Mouse (Mus musculus) heart, embryonic 16.5 days (tissue): ENCODE measurements around the gene Copg2. TPM values are rescaled to one million over a fixed set of nuclear protein-coding genes. Genes with fewer than 3 reads are reported as not detected.

Experiments
- ATAC-seq: fragments of 200-750 bp; cut with Nextera tagmentation; replicated peaks from 2 replicates; pipeline ENCODE4 v1.8.0; 2017; ENCODE audit warnings: moderate number of reproducible peaks; ENCODE audit not compliant: insufficient read depth, low FRiP score; ENCODE audit errors: extremely low read depth
- H3K27ac ChIP-seq: fragments of 300-500 bp; sonication (generic); 2 replicates; pipeline ENCODE4 v1.5.1; 2014; ENCODE audit warnings: mild to moderate bottlenecking, low read length, control low read depth, moderate library complexity
- H3K27me3 ChIP-seq: fragments of 300-500 bp; sonication (generic); 2 replicates; pipeline ENCODE4 v1.6.1; 2014; ENCODE audit warnings: low read length, mixed read lengths; ENCODE audit not compliant: control insufficient read depth, insufficient read depth
- H3K36me3 ChIP-seq: fragments of 300-500 bp; sonication (generic); 2 replicates; pipeline ENCODE4 v1.6.1; 2014; ENCODE audit not compliant: control insufficient read depth, insufficient read depth
- H3K4me1 ChIP-seq: fragments of 300-500 bp; sonication (generic); 2 replicates; pipeline ENCODE4 v1.6.1; 2014; ENCODE audit warnings: low read length, mixed read lengths; ENCODE audit not compliant: control insufficient read depth, insufficient read depth
- H3K4me2 ChIP-seq: fragments of 300-500 bp; sonication (generic); 2 replicates; pipeline ENCODE4 v1.6.1; 2014; ENCODE audit warnings: low read depth, mild to moderate bottlenecking, control low read depth, low read length
- H3K4me3 ChIP-seq: fragments of 300-500 bp; sonication (generic); 2 replicates; pipeline ENCODE4 v1.5.1; 2014; ENCODE audit warnings: mild to moderate bottlenecking, control low read depth, low read length
- H3K9ac ChIP-seq: fragments of 300-500 bp; sonication (generic); 2 replicates; pipeline ENCODE4 v1.6.1; 2014; ENCODE audit warnings: low read length, control low read depth
- H3K9me3 ChIP-seq: fragments of 300-500 bp; sonication (generic); replicated peaks from 2 replicates; pipeline ENCODE4 v1.6.1; 2016; ENCODE audit warnings: low read length; ENCODE audit not compliant: control insufficient read depth
- WGBS: fragments of 180-500 bp; shearing (Covaris S2); extraction: QIAGEN DNeasy Blood & Tissue Kit; methylation state at CpG from one replicate; pipeline ENCODE4 v1.1.7; 2014; 5-methylcytosine and 5-hydroxymethylcytosine counted together
- polyA plus RNA-seq: library from polyadenylated mRNA; unstranded; fragments of >200 nt; fragmentation: Nextera tagmentation; extraction: Ambion mirVana; gene quantifications from 2 replicates; pipeline ENCODE4 v1.2.1, GENCODE M21; 2015

The Copg2 gene
- polyA plus RNA-seq = 18.9 and 20.9 TPM in 2 replicates

- peak within 1 kb of the TSS; percentile 97 for H3K27ac ChIP-seq
- WGBS = under 1% methylated on average over 71 of the region's 83 CpGs
- peak; percentile 99 for ATAC-seq
Observed at GRCm38 (mm10) chr6:30896195-30896985, at the start of gene Copg2. Copg2 (minus strand) TSS chr6:30896794.

GRCm38 (mm10) chr6:30939264-30939663 lies 42.7 kb upstream of the Copg2 start:
- Histone ChIP-seq H3K27ac (no peak overlapping the region), H3K9me3 (no peaks in the 10 kb centered on the region), H3K36me3 (no peaks in the 10 kb centered on the region), H3K27me3 (no peaks in the 10 kb centered on the region), H3K9ac (no peak overlapping the region), H3K4me3 (no peak overlapping the region), H3K4me1 (no peaks in the 10 kb centered on the region), H3K4me2 (no peak overlapping the region)
- ATAC-seq = no peak
- 67% methylated on average over 5 of the region's 5 CpGs for WGBS

More at GRCm38 (mm10) chr6:30896195-30896985, at the start of gene Copg2:
- Histone ChIP-seq H3K9ac (peak within 1 kb of the TSS; percentile 91), H3K9me3 (no peaks in the 10 kb centered on the region), H3K27me3 (no peaks in the 10 kb centered on the region), H3K4me1 (peaks cover 13% of the 10 kb centered on the region), H3K36me3 (no peaks in the 10 kb centered on the region), H3K4me2 (peak within 1 kb of the TSS; percentile 85), H3K4me3 (peak within 1 kb of the TSS; percentile 85)

GRCm38 (mm10) chr6:30922821-30923220 lies 26.2 kb upstream of the Copg2 start:
- WGBS = 44% methylated on average over 2 of the region's 2 CpGs
- Histone ChIP-seq H3K36me3 (no peaks in the 10 kb centered on the region), H3K9me3 (no peaks in the 10 kb centered on the region), H3K9ac (no peak overlapping the region), H3K27me3 (no peaks in the 10 kb centered on the region), H3K4me1 (no peaks in the 10 kb centered on the region; the same call in 1 of the 2 replicates), H3K27ac (no peak overlapping the region), H3K4me3 (no peak overlapping the region), H3K4me2 (no peak overlapping the region)
- no peak for ATAC-seq

- WGBS = 71% methylated on average over 10 of the region's 11 CpGs
- H3K4me2 ChIP-seq = no peak overlapping the region
- ATAC-seq = no peak
Observed at GRCm38 (mm10) chr6:30921826-30922225, 25.2 kb upstream of the Copg2 start.

GRCm38 (mm10) chr6:30920834-30921675 lies 24.5 kb upstream of the Copg2 start:
- Histone ChIP-seq H3K9ac (peak overlapping the region; percentile 54), H3K9me3 (no peaks in the 10 kb centered on the region), H3K27ac (no peak overlapping the region; the same call in 1 of the 2 replicates), H3K4me2 (peak overlapping the region; percentile 59), H3K4me1 (no peaks in the 10 kb centered on the region; the same call in 1 of the 2 replicates), H3K27me3 (no peaks in the 10 kb centered on the region), H3K36me3 (no peaks in the 10 kb centered on the region), H3K4me3 (peak overlapping the region; percentile 41)
- ATAC-seq = no peak
- WGBS = 35% methylated on average over 21 of the region's 21 CpGs

More at GRCm38 (mm10) chr6:30921826-30922225, 25.2 kb upstream of the Copg2 start:
- H3K4me1 ChIP-seq = no peaks in the 10 kb centered on the region; the same call in 1 of the 2 replicates
- H3K9ac ChIP-seq = no peak overlapping the region
- H3K4me3 ChIP-seq = no peak overlapping the region
- H3K36me3 ChIP-seq = no peaks in the 10 kb centered on the region
- no peaks in the 10 kb centered on the region for H3K9me3 ChIP-seq
- H3K27me3 ChIP-seq = no peaks in the 10 kb centered on the region
- no peak overlapping the region for H3K27ac ChIP-seq

GRCm38 (mm10) chr6:30915473-30915872 lies 18.9 kb upstream of the Copg2 start, which contains the start of gene Tsga13:
Tsga13 (minus strand) TSS chr6:30915573.
- 78% methylated on average over 2 of the region's 2 CpGs for WGBS
- no peak for ATAC-seq
- Histone ChIP-seq H3K4me1 (no peaks in the 10 kb centered on the region), H3K27ac (no peak within 1 kb of the TSS), H3K9me3 (no peaks in the 10 kb centered on the region), H3K4me3 (no peak within 1 kb of the TSS), H3K9ac (no peak within 1 kb of the TSS), H3K4me2 (no peak within 1 kb of the TSS), H3K27me3 (no peaks in the 10 kb centered on the region), H3K36me3 (no peaks in the 10 kb centered on the region)

- no peak overlapping the region for H3K27ac ChIP-seq
- 63% methylated on average over 3 of the region's 3 CpGs for WGBS
Observed at GRCm38 (mm10) chr6:30907970-30908369, 11.4 kb upstream of the Copg2 start.

GRCm38 (mm10) chr6:30904911-30905310 lies 8.3 kb upstream of the Copg2 start:
- no peak overlapping the region for H3K4me3 ChIP-seq
- H3K27ac ChIP-seq = no peak overlapping the region
- 61% methylated on average over 5 of the region's 5 CpGs for WGBS
- no peaks in the 10 kb centered on the region for H3K36me3 ChIP-seq
- H3K4me1 ChIP-seq = no peaks in the 10 kb centered on the region
- H3K9ac ChIP-seq = no peak overlapping the region
- H3K9me3 ChIP-seq = no peaks in the 10 kb centered on the region
- H3K27me3 ChIP-seq = no peaks in the 10 kb centered on the region
- no peak overlapping the region for H3K4me2 ChIP-seq
- no peak for ATAC-seq

More at GRCm38 (mm10) chr6:30907970-30908369, 11.4 kb upstream of the Copg2 start:
- Histone ChIP-seq H3K4me3 (no peak overlapping the region), H3K4me2 (no peak overlapping the region), H3K9me3 (no peaks in the 10 kb centered on the region), H3K4me1 (no peaks in the 10 kb centered on the region), H3K9ac (no peak overlapping the region), H3K36me3 (no peaks in the 10 kb centered on the region), H3K27me3 (no peaks in the 10 kb centered on the region)
- ATAC-seq = no peak
